Mouse (Mus musculus) cerebellum, postnatal 14 days (tissue): Measurements from ENCODE around the gene Trim8.

Source experiments
- DNase-seq, 2 experiments: peaks; one replicate each; pipeline ENCODE4 v3.0.0; 2021; ENCODE audit warnings: mixed read lengths in 2 of 2

Gene Trim8

GRCm38 (mm10) chr19:46480624-46481345, 20.7 kb upstream of the Trim8 start:
- no peak for DNase-seq

- no peak for DNase-seq
These were observed 20.1 kb upstream of the Trim8 start for GRCm38 (mm10) chr19:46481352-46481751.

- DNase-seq = no peak
These were observed 19.7 kb upstream of the Trim8 start for GRCm38 (mm10) chr19:46481756-46482155.

- DNase-seq = peak; percentile 44 to 56
These were observed 18.5 kb upstream of the Trim8 start for GRCm38 (mm10) chr19:46482896-46483516.

GRCm38 (mm10) chr19:46483701-46484328, 17.7 kb upstream of the Trim8 start:
- DNase-seq = peak; percentile 65 to 68

GRCm38 (mm10) chr19:46484518-46484917, 17.0 kb upstream of the Trim8 start:
- DNase-seq = peak; percentile 48 to 71

GRCm38 (mm10) chr19:46485847-46486246, 15.7 kb upstream of the Trim8 start:
- DNase-seq = no peak

GRCm38 (mm10) chr19:46486709-46487108, 14.8 kb upstream of the Trim8 start:
- no peak for DNase-seq

- no peak for DNase-seq
These were observed 12.1 kb upstream of the Trim8 start for GRCm38 (mm10) chr19:46489448-46489847.

- DNase-seq = no peak
These were observed 10.9 kb upstream of the Trim8 start for GRCm38 (mm10) chr19:46490634-46491033.

- no peak for DNase-seq
These were observed 6.4 kb upstream of the Trim8 start for GRCm38 (mm10) chr19:46495136-46495535.

GRCm38 (mm10) chr19:46497230-46497629, 4.3 kb upstream of the Trim8 start:
- no peak for DNase-seq

GRCm38 (mm10) chr19:46499539-46499835, 2.0 kb upstream of the Trim8 start:
- DNase-seq = no peak

GRCm38 (mm10) chr19:46499836-46500580, 1.5 kb upstream of the Trim8 start:
- peak; percentile 97 to 98 for DNase-seq

- peak; percentile 74 to 75 for DNase-seq
These were observed 741 bp upstream of the Trim8 start for GRCm38 (mm10) chr19:46500581-46501341.

- DNase-seq = peak; percentile 71 to 76
These were observed 560 bp downstream of the Trim8 start for GRCm38 (mm10) chr19:46502069-46502455.

GRCm38 (mm10) chr19:46502471-46503166, 1.1 kb downstream of the Trim8 start:
- DNase-seq = peak; percentile 80 to 83

GRCm38 (mm10) chr19:46503351-46504084, 2.0 kb downstream of the Trim8 start:
- DNase-seq = peak in 1 of 2 experiments; percentile 43

- DNase-seq = peak in 1 of 2 experiments; percentile 39
These were observed 2.6 kb downstream of the Trim8 start for GRCm38 (mm10) chr19:46504085-46504552.

GRCm38 (mm10) chr19:46504822-46505417, 3.4 kb downstream of the Trim8 start:
- DNase-seq = peak in 1 of 2 experiments; percentile 9
